ENCODE assay signal across 9 mouse cellular contexts in genomic region chr4:136145991-136146711, GRCm38 (mm10). TPM values are rescaled to one million over a fixed set of nuclear protein-coding genes. Genes with fewer than 3 reads are reported as not detected.
DNase-seq lines count a peak whose midpoint lies in the region; ATAC-seq and TF ChIP-seq lines count a peak whose summit lies in the region.
"Had no signal": no experiment of that assay in that cellular context is flagged by ENCODE, and none has a peak within 500 bp of the region (broad histone marks: within the 10 kb centered on the region; RNA-seq: fewer than 3 reads in every experiment).

No protein-coding gene starts in this region.

- peaks cover 63% of the 10 kb centered on the region for H3K4me1 ChIP-seq in heart, embryonic 12.5 days (replicated peaks)
- H3K4me1 ChIP-seq in forebrain, embryonic 12.5 days: peaks cover 80% of the 10 kb centered on the region
- H3K4me1 ChIP-seq in kidney, embryonic 16.5 days (ENCODE audit: insufficient read depth, low read length): peaks cover 56% of the 10 kb centered on the region

- H3K9me3 ChIP-seq in heart, embryonic 12.5 days (replicated peaks): no peaks in the 10 kb centered on the region
- no peaks in the 10 kb centered on the region for H3K9me3 ChIP-seq in forebrain, embryonic 12.5 days
- H3K9me3 ChIP-seq in kidney, embryonic 16.5 days (ENCODE audit: low read length): no peaks in the 10 kb centered on the region

- peak overlapping the region; percentile 91 for H3K9ac ChIP-seq in heart, embryonic 12.5 days
- peak overlapping the region; percentile 26; the same call in 1 of the 2 replicates for H3K9ac ChIP-seq in forebrain, embryonic 12.5 days
- peak overlapping the region; percentile 91 for H3K9ac ChIP-seq in kidney, embryonic 16.5 days (replicated peaks; ENCODE audit: low read length)

- WGBS in heart, embryonic 12.5 days: 18% methylated on average over 7 of the region's 7 CpGs
- WGBS in forebrain, embryonic 12.5 days: 13% methylated on average over 7 of the region's 7 CpGs
- WGBS in kidney, embryonic 16.5 days: 8% methylated on average over 7 of the region's 7 CpGs

- no peak overlapping the region for H3ac ChIP-seq in myocyte (ENCODE audit: control insufficient read depth, insufficient read length)

- no peak for TF ChIP-seq POLR2A in myocyte (IDR thresholded peaks at IDR 0.05; ENCODE audit: insufficient read length, low read depth)

- intact Hi-C loops in heart, postnatal 36 days (cut with DNase I): loop anchor here (10.0 kb wide), 2 partner anchors 271 to 1339 kb away; partner anchors contain the start of gene Pnrc2

- ATAC-seq in heart, embryonic 12.5 days (ENCODE audit: insufficient number of reproducible peaks, low FRiP score): no peak
- no peak for ATAC-seq in forebrain, embryonic 12.5 days (ENCODE audit: low FRiP score)
- ATAC-seq in kidney, embryonic 16.5 days (ENCODE audit: low FRiP score, low TSS enrichment): no peak

- peak overlapping the region; percentile 72 for H3K4me3 ChIP-seq in heart, embryonic 12.5 days
- peak overlapping the region; percentile 62 for H3K4me3 ChIP-seq in forebrain, embryonic 12.5 days (replicated peaks)
- H3K4me3 ChIP-seq in kidney, embryonic 16.5 days (ENCODE audit: low read length): peak overlapping the region; percentile 94
- H3K4me3 ChIP-seq in myocyte: peak overlapping the region; percentile 44

- 0 out of 2 replicates have a peak, but pooled peaks cover 7% of the 10 kb centered on the region for H3K27me3 ChIP-seq in heart, embryonic 12.5 days (replicated peaks)
- H3K27me3 ChIP-seq in forebrain, embryonic 12.5 days: peaks cover 36% of the 10 kb centered on the region
- H3K27me3 ChIP-seq in kidney, embryonic 16.5 days (ENCODE audit: insufficient read depth, low read length): no peaks in the 10 kb centered on the region
- no peaks in the 10 kb centered on the region for H3K27me3 ChIP-seq in myocyte (ENCODE audit: control insufficient read depth, insufficient read depth, insufficient read length)

- peaks cover 18% of the 10 kb centered on the region for H3K79me2 ChIP-seq in myocyte (ENCODE audit: control insufficient read depth, insufficient read depth)

- H3K36me3 ChIP-seq in heart, embryonic 12.5 days: no peaks in the 10 kb centered on the region
- H3K36me3 ChIP-seq in forebrain, embryonic 12.5 days (replicated peaks): no peaks in the 10 kb centered on the region
- peaks cover 12% of the 10 kb centered on the region; the same call in 1 of the 2 replicates for H3K36me3 ChIP-seq in kidney, embryonic 16.5 days (ENCODE audit: insufficient read depth, low read length)
- no peaks in the 10 kb centered on the region for H3K36me3 ChIP-seq in myocyte (ENCODE audit: control insufficient read depth, insufficient read depth)

- H3K27ac ChIP-seq in heart, embryonic 12.5 days (ENCODE audit: poor library complexity, severe bottlenecking): peak overlapping the region; percentile 97
- peak overlapping the region; percentile 83 for H3K27ac ChIP-seq in forebrain, embryonic 12.5 days
- peak overlapping the region; percentile 99 for H3K27ac ChIP-seq in kidney, embryonic 16.5 days (ENCODE audit: low read length)

- DNase-seq in heart, postnatal 36 days: no peak
- no peak for DNase-seq in gastrocnemius, adult 8-10 months (ENCODE audit: low spot score in 2 of 2)
- no peak for DNase-seq in B cell, adult 2 months
- no peak for DNase-seq in cerebellum, postnatal 10 days

- peak overlapping the region; percentile 70 for H3K4me2 ChIP-seq in heart, embryonic 12.5 days
- peak overlapping the region; percentile 79 for H3K4me2 ChIP-seq in forebrain, embryonic 12.5 days
- peak overlapping the region; percentile 80 for H3K4me2 ChIP-seq in kidney, embryonic 16.5 days (replicated peaks; ENCODE audit: low read depth, low read length)
- H3K4me2 ChIP-seq in myocyte (ENCODE audit: low read depth): peak overlapping the region; percentile 99

TF ChIP-seq in myocyte, 11 proteins besides CTCF, POLR2A, EP300 and RAD21:
- TF ChIP-seq E2F4 (IDR thresholded peaks at IDR 0.05; ENCODE audit: insufficient read depth): no peak
- TF ChIP-seq REST (IDR thresholded peaks at IDR 0.05; ENCODE audit: insufficient read depth, insufficient read length): no peak
- TF ChIP-seq TCF12 (IDR thresholded peaks at IDR 0.05; ENCODE audit: insufficient read depth, poor library complexity, severe bottlenecking): no peak
- TF ChIP-seq SRF (IDR thresholded peaks at IDR 0.05; ENCODE audit: control insufficient read depth, insufficient read length, low read depth): no peak
- no peak for TF ChIP-seq MAX (IDR thresholded peaks at IDR 0.05; ENCODE audit: low read depth)
- TF ChIP-seq CEBPB (IDR thresholded peaks at IDR 0.05; ENCODE audit: insufficient read depth, poor library complexity, severe bottlenecking): no peak
- no peak for TF ChIP-seq USF1 (IDR thresholded peaks at IDR 0.05; ENCODE audit: low read depth)
- TF ChIP-seq POLR2AphosphoS2 (IDR thresholded peaks at IDR 0.05; ENCODE audit: insufficient read length, low read depth): no peak
- TF ChIP-seq TCF3 (IDR thresholded peaks at IDR 0.05; ENCODE audit: insufficient read length, low read depth): no peak
- no peak for TF ChIP-seq MYOD1 (IDR thresholded peaks at IDR 0.05; ENCODE audit: control insufficient read depth in 1 of 3, insufficient read length in 2 of 3, low read depth in 2 of 3)
- no peak for TF ChIP-seq MYOG (IDR thresholded peaks at IDR 0.05; ENCODE audit: control insufficient read depth in 1 of 3, insufficient read depth in 1 of 3, insufficient read length in 2 of 3, low read depth in 2 of 3)
TF ChIP-seq in myocyte: peak in this region for 0.

RNA-seq across cellular contexts. Expression of gene Id3, which starts 2.9 kb away (rescaled TPM):
- 320 and 321 TPM in 2 replicates for polyA plus RNA-seq in heart, embryonic 12.5 days (2016; fragmentation: Nextera tagmentation; extraction: Ambion mirVana)
- 10 to 100 TPM; 58.1 to 63.9 TPM for total RNA-seq in heart, postnatal 36 days (2021)
- 173 and 228 TPM in 2 replicates for polyA plus RNA-seq in forebrain, embryonic 12.5 days (2016; fragmentation: Nextera tagmentation; extraction: Ambion mirVana)
- polyA plus RNA-seq in kidney, embryonic 16.5 days (2015; fragmentation: Nextera tagmentation; extraction: Ambion mirVana): 953 and 999 TPM in 2 replicates
- 15.2 TPM for polyA plus RNA-seq in myocyte (2012; fragmentation: generic; extraction: Trizol)
- 10 to 100 TPM in 1 of 4 experiments, 1 to 10 TPM in 3; 8.7 to 16.7 (median 9.6) TPM for total RNA-seq in gastrocnemius, adult 8-10 months (2022)
- total RNA-seq: common myeloid progenitor, adult 5-6 weeks had no signal

RNA-seq across cellular contexts. Expression of gene E2f2, which starts 26.0 kb away (rescaled TPM):
- polyA plus RNA-seq in heart, embryonic 12.5 days (2016; fragmentation: Nextera tagmentation; extraction: Ambion mirVana): 8.1 and 9.3 TPM in 2 replicates
- total RNA-seq in heart, postnatal 36 days (2021): 1 to 10 TPM; 1.4 to 2.1 TPM
- 13.4 and 14.6 TPM in 2 replicates for polyA plus RNA-seq in forebrain, embryonic 12.5 days (2016; fragmentation: Nextera tagmentation; extraction: Ambion mirVana)
- 7.3 and 8.3 TPM in 2 replicates for polyA plus RNA-seq in kidney, embryonic 16.5 days (2015; fragmentation: Nextera tagmentation; extraction: Ambion mirVana)
- polyA plus RNA-seq in myocyte (2012; fragmentation: generic; extraction: Trizol): 56.3 TPM
- total RNA-seq in gastrocnemius, adult 8-10 months (2022): 1 to 10 TPM in 3 of 4 experiments, under 1 TPM in 1; 0.85 to 1.7 (median 1.5) TPM

Comparison
In these comparisons a context has a peak if more than half of its experiments do, and no peak if none do; other contexts are left out.
1. H3K4me3 ChIP-seq: peak in every context shown above with its lines; median percentile 94 in kidney, embryonic 16.5 days; 72 in heart, embryonic 12.5 days; 62 in forebrain, embryonic 12.5 days; 44 in myocyte.
2. H3K9ac ChIP-seq: peak in every context shown above with its lines; median percentile 91 in heart, embryonic 12.5 days; 91 in kidney, embryonic 16.5 days; 26 in forebrain, embryonic 12.5 days.
3. RNA of gene Id3, which starts 2.9 kb away (polyA plus RNA-seq): 953 to 999 TPM in kidney, embryonic 16.5 days, 320 to 321 TPM in heart, embryonic 12.5 days and 173 to 228 TPM in forebrain, embryonic 12.5 days; 15.2 TPM in myocyte (single experiment); every median in the first group is over 10 times any median in the second.
4. Peak in every context shown above with its lines, with median percentiles within 50 percentile points of each other: H3K27ac ChIP-seq and H3K4me2 ChIP-seq.